Mouse (Mus musculus) brain, embryonic 14.5 days (tissue): ENCODE data around the gene Cd79b. TPM values are rescaled to one million over a fixed set of nuclear protein-coding genes. Genes with fewer than 3 reads are reported as not detected.
"Not testable (repeated sequence)": the region's sequence is repeated elsewhere in the genome, so short reads cannot be mapped to it uniquely, and the experiment has no call there.

Experiments used
- DNase-seq: peaks from one replicate; pipeline ENCODE4 v3.0.0-alpha.2; 2011; ENCODE audit warnings: low read depth
- CTCF ChIP-seq: fragments of 200-500 bp; IDR thresholded peaks from 2 replicates; pipeline ENCODE4 v1.5.1; 2012; ENCODE audit warnings: inconsistent platforms, mild to moderate bottlenecking, moderate library complexity, borderline replicate concordance; ENCODE audit not compliant: insufficient read depth, insufficient read length; ENCODE audit errors: extremely low read depth
- POLR2A ChIP-seq: fragments of 200-500 bp; IDR thresholded peaks from 2 replicates; pipeline ENCODE4 v1.6.1; 2012; ENCODE audit warnings: mild to moderate bottlenecking, inconsistent platforms, borderline replicate concordance; ENCODE audit not compliant: poor library complexity, insufficient read depth, insufficient read length, severe bottlenecking; ENCODE audit errors: extremely low read depth
- polyA plus RNA-seq: library from polyadenylated mRNA; depleted of rRNA; stranded (reverse); fragments of >200 nt; gene quantifications from 2 replicates; pipeline ENCODE4 v1.2.3, GENCODE M21; 2012; rRNA removed

Cd79b gene
- 0.48 and 0.62 TPM in 2 replicates for polyA plus RNA-seq

DNA sequence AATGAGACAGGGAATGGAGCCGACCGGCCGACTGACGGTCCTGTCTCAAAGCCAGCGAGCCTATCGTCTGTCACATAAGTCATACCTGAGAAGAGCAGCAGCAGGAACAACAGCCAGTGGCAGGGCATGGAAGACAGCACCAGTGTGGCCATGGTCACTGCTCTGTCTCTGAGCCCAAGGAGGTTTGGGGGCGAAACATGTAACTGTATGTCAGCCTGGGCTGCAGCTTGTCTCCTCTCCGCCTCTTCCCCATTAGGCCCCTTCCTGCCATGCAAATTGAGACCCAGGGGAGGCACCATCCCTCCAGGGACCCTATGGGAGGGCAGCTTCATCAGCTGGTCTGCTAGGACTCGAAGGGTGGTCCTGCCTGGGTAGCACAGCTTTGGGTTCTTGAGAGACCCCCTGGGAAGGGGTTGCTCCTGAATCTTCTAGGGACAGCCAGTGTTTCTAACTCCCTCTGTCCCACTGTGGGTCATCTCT, at the start of gene Cd79b:
Gene Cd79b (minus strand): TSS at position 430 of the 480 bp plus-strand sequence.
- no peak for TF ChIP-seq CTCF
- no peak for TF ChIP-seq POLR2A
- DNase-seq, result no peak

DNA sequence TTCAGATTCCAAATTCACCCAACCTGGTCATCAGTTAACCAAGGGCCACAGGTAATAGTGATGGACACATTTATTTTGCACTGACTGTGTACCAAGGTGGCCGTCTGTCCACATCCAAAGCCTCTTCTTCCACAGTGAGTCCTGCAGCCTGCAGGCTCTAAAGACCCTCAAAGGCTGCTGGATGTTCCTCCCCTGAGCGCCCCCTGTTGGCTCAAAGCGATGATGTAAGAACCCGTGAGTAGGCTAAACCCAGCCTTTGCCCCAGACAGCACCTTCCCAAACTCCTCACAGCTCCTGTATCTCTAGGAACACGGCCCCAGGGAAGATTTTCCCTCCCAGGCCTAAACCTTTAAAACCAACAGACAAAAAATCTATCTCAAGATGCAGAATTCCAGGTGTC, 44.8 kb upstream of the Cd79b start:
- DNase-seq, result peak; percentile 18
- TF ChIP-seq POLR2A, result no peak
- TF ChIP-seq CTCF, result peak; percentile 50

DNA sequence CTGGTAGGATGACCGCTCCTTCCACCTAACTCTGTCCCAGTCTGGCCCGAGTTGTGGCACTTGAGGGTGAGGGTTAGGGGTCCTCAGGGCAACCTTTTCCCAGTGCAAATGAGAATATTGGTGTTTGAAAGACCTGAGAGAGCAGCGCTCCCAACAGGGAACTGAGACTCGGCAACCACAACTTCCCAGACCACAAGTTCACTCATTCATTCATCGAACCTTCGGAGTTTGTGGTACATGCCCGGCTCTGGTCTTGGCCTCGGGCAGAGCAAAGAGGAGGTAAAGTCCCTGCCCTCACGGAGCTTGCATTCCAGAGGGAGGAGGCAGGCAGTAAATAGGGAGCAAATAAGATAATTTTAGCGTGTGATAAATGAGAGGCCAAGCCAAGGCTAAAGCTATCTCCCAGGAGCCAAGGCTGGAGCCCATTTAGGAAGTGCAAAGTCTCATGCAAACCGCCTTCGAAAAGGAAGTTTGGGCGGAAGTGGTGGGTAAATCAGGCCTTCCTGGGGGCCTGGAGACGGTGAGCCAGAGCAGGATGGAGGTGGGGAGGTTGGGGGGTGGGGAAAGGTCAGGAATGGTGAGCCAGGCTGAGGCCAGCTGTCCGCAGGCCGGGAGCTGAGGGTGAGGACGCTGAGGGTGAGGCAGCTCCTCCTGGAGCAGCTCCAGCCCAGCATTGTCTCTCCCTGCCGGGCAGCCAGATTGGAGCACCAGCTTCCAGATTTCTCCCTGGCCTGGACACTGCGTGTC, 41.0 kb upstream of the Cd79b start:
- TF ChIP-seq POLR2A (no peak), CTCF (no peak)
- DNase-seq, result no peak

DNA sequence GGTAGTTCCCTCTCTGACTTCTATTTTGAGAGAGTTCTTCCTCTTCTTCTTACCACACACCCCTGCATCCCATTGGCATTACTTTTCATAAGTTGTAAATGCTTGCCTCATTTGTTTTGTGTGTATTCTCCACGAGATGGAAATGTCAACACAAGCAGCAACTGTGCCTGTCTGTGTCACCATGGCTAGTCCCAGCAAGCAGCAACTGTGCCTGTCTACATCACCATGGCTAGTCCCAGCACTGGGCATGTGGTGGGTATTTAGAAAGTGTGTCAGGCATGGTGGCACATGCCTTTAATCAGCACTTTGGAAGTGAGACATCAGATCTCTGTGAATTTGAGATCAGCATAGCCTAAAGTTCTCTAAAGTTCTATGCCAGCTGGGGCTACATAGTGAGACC, 39.6 kb upstream of the Cd79b start:
- no peak for TF ChIP-seq POLR2A
- TF ChIP-seq CTCF, result no peak
- DNase-seq, result no peak

DNA sequence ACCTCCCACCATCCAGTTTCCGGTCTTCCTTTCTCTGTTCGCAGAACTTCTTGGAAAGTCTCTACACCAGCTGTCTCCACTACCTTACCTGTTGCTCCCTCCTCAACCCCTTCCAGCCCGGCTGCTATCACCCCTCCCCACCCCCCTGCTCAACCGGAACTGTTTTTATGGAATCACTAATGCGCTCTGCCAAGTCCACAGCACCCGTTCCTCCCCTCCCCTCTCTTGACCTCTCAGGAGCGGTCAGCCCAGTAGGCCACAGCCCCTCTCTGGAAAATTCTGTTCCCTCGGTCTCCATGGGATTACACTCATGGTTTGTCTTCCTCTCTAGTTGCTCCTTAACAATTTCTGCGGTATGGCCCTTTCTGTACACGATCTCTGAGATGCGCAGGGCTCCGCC, 38.6 kb upstream of the Cd79b start, which contains the start of gene Scn4a:
Gene Scn4a (minus strand): TSS at position 101 of the 400 bp plus-strand sequence.
- DNase-seq, result no peak
- no peak for TF ChIP-seq CTCF
- TF ChIP-seq POLR2A, result no peak

DNA sequence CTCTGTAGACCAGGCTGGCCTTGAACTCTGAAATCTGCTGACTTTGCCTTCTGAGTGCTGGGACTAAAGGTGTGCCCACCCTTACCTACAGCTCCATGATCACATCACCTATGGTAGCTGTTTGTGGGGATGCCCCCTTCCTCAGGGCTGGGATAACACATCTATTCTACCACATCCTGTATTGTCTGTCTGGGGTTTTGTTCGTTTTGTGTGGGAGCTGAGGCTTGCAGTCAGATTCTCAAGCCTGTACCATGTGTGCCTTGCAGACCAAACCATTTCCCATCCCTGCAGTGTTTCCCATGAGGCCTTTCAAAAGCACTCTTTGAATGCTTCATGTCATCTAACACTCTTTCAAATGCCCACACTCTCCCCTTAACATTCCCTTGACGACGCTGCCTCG, 37.4 kb upstream of the Cd79b start:
- no peak for DNase-seq
- no peak for TF ChIP-seq POLR2A
- no peak for TF ChIP-seq CTCF

DNA sequence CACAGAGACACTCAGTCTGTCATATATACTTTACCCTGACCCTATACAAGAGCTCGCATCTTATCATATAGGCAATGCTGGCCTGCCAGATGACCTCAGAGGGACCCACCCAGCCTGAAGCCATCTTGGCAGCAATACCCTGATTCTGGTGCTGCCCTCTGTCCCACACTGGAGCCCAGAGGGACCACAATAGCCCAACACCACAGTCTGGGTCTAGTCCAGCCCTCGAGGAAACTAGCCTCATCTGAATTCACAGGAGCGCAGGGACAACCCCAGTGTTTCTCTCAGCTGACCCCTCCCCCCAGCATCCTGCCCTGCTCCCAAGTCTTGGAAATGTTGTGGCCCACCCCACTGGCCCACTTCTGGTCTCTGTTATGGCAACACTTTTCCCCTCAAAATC, 36.7 kb upstream of the Cd79b start:
- no peak for DNase-seq
- TF ChIP-seq POLR2A, result no peak
- TF ChIP-seq CTCF, result no peak

DNA sequence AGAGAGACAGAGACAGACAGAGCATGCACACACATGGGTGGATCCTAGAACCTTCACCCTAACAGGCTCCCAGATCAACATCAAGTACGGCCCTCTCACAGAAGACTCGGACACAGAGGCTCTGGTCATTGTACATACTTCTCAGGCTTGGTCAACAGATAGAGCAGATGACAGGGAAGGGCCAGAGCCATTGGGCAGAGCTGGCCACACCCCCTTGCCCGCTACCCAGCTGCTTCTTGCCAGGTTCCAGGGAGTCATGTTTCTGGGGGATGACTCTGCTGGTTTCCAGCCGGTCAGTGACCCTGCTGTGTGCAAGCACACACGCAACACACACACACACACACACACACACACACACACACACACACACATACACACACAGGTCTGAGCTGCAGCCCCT, 36.3 kb upstream of the Cd79b start:
- DNase-seq, result no peak
- TF ChIP-seq POLR2A (no peak), CTCF (no peak)

DNA sequence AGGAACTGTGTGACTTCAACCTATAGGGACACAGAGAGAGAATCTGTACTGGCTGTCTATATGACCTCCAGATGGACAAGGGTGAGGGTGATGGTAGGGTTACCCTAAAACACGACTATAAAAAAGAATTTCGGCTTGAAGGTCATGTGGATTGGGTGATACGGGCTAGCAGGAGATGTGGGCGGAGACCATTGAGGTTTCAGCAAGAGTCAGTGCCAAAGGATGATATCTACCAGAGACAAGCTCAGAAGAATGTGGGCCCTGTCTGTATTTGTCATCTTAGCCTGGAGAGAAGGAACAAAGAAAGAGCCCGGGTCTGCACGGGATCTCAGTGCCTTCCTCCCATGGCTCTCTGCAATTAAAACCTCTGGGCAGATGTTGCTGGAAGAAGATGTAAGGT, 35.2 kb upstream of the Cd79b start:
- no peak for TF ChIP-seq CTCF
- no peak for TF ChIP-seq POLR2A
- no peak for DNase-seq

DNA sequence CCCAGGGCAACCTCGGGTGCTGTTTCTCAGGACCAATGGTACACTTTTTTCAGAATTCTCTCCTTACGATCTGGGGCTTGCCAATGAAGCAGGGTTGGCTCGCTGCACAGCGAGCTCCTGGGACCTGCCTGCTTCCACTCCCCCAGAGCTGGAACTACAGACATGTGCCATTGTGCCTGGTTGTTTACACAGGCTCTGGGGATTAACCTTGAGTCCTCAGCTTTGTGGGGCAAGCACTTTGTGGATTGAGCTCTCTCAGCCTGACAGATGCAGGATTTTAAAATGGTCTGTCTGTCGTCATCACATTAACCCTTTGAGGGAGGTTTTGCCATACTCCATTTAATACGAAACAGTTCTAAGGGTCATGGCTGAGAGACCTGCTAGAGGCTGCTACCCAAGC, 30.3 kb upstream of the Cd79b start:
- no peak for TF ChIP-seq POLR2A
- no peak for TF ChIP-seq CTCF

DNA sequence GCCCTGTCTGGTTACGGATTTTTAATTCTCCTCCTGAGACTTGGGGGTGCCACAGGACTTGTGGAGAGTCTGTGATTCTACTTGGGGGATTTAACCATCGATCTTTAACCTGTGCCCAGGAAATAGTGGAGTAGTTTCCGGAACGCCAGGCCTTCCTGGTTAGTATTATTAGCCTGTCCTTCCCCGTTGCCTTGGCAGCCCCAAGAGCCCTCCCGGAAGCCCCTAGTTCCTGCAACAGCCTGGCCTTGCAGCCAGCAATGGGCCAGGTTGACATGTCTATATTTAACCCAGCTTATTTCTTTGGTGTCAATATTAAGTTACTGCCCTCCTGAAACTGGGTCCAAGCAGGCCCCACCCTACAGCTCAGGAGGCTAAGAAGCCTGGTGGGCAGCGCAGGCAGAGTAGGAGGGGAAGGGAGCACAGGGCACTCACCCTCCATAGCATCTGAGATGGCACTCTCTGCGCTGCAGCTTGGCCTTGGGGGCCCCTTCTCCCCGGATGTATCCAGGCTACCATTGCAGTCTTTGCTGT, 26.5 kb upstream of the Cd79b start:
- no peak for TF ChIP-seq POLR2A
- no peak for TF ChIP-seq CTCF
- no peak for DNase-seq

More for the DNA sequence above, 30.3 kb upstream of the Cd79b start:
- DNase-seq, result peak; percentile 43

DNA sequence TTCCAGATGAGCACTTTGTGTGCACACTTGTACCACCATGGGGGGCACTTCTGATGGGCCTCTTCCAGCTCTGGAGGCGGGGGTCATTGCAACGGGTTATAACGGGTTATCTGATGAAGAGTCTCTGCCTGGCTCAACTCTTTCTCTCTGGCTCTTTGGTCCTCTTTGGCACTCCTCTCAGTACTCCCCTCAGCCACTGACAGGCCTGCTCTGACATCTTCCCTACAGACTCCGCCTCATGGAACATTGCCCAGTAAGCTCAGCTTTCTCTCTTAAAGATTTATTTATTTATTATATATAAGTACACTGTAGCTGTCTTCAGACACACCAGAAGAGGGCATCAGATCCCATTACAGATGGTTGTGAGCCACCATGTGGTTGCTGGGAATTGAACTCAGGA, 24.8 kb upstream of the Cd79b start:
- DNase-seq, result not testable (repeated sequence)

DNA sequence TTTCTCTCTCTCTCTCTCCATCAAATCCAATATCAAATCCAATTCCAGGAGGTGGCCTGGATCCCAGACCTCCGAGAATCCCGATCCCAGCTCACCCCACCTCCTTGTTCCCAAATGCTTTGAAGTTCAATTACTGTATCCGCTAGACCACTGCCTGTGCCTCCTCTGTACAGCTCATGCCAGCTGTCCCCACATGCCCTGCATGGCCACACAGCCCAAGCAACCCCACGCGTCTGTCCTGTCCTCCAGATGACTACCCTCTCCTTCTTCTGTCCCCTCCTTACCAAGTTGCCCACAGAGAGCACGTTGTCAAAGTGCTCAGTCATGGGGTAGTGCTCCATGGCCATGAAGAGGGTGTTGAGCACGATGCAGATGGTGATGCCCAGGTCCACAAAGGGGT, 24.3 kb upstream of the Cd79b start:
- DNase-seq, result no peak
- TF ChIP-seq POLR2A, result no peak
- TF ChIP-seq CTCF, result no peak

DNA sequence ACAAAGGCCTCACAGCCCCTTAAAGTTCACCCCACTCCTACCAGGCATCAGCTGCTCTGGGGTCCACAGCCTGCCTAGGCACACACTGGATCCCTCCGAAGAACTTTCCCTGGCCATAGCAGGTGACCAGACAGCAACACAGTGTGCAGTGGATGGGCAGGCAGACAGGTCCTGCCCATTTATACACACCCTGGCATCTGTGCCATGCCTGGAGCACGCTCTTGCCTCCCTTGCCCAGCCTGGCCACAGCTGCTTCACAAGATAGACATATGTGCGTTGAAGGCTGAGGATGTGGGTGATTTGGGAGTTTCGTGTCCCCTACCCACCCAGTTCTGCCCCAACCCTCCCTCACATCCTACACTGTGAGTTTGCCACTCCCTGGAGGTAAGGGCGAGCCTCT, 23.5 kb upstream of the Cd79b start:
- no peak for TF ChIP-seq CTCF
- no peak for TF ChIP-seq POLR2A
- DNase-seq, result no peak

DNA sequence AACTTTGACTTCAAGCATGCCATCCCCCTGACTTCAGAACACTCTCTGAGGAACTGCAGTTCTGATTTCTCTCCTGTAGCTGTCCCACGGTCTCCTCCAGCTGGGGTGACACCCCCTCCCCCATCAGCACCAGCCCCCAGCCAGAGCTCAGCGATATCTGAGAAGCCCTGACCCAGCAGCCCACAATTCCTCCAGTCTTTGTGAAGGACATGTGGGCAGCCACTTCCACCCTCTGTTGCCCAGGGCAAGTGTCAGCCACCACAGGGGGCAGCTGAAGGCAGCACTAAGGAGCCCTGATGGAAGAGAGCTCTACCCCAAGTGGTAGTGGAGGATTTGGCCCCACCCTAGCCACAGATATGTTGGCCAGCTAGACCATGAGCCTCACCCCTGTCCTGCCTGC, 19.5 kb upstream of the Cd79b start:
- TF ChIP-seq CTCF (no peak), POLR2A (no peak)
- no peak for DNase-seq

DNA sequence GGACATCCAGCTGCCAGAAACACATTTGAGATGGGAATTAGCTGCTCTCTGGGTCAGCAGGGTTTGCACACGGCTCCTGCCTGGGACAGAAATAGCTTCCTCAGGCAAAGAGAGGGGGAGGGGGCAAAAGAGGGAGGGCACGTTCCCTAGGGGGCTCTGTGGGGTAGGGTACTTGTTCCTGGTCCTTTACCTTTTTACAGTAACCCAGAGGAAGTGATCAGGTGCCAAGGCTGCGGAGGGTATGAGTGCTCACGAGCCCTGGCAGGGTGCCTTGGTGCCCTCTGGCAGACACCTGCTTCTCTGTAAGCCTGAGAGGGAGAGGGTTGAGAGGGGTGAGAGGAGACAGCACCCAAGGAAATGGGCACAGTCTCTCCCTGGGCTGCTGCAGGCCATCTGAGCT, 17.9 kb upstream of the Cd79b start:
- DNase-seq, result peak; percentile 8

More for the DNA sequence above, 17.9 kb upstream of the Cd79b start:
- no peak for TF ChIP-seq POLR2A
- TF ChIP-seq CTCF, result no peak
